Mouse (Mus musculus): Measurements from ENCODE around the gene Hist1h2ac.
"Not testable (repeated sequence)": the region's sequence is repeated elsewhere in the genome, so short reads cannot be mapped to it uniquely, and the experiment has no call there.

Hist1h2ac gene

GRCm38 (mm10) chr13:23683755-23684281, at the start of gene Hist1h2ac, which contains the start of gene Hist1h2bc:
TSS of gene Hist1h2ac (minus strand) at chr13:23683948.
TSS of gene Hist1h2bc (plus strand) at chr13:23684199.
- DNase-seq, result peak; percentile 96

DNA sequence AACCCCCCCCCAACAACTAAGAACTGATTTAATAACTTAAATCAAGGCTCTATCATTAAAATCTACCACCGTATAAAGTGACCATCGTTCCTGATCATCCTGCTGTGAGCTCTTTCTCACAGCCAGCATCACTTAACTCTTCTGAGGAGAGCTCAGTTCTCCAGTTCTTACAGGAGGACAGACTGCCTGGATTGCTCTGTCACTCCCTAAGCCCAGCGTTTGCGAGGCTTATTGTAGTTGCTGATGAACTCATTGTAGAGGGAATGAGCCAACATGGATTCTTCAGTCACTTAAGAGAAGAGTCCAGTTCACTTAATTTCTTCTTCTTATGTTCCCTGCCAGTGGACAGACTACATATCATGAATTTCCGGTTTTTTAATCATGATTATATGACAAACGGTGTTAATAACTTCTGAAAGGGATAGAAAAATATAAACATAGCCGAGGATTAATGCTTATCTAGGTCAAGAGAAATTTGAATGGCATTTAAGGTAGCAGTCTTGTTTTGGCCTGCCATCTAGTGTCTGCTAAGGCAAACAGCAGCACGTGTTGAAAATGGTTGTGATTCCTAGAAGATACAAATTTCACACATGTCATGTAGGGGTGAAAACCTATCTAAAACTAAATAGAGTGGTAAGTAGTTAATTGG, 48.5 kb upstream of the Hist1h2ac start:
- DNase-seq, result peak; percentile 70

DNA sequence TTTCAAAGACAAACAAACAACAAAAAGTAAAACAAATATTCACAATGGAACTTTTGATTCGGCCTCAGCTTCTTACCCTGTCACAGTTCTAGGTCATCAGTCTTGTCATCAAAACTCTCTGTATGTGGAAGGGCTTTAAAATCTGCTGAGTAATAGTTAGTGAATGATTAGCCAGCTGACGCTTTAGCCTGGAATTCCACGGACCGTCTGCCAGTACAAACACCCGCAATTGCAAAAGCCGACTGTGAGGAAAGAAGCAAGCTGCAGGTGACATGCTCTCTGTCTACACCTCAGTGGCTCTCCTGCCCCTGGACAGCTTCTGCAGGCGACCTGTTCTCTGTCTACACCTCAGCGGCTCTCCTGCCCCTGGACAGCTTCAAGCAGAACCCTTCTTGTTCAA, 46.7 kb upstream of the Hist1h2ac start:
- DNase-seq, result no peak

GRCm38 (mm10) chr13:23729706-23730105, 46.0 kb upstream of the Hist1h2ac start:
- DNase-seq, result no peak

- no peak for DNase-seq
These were observed 45.4 kb upstream of the Hist1h2ac start for GRCm38 (mm10) chr13:23729192-23729525.

- DNase-seq, result no peak
These were observed 44.9 kb upstream of the Hist1h2ac start for GRCm38 (mm10) chr13:23728472-23729191.

- DNase-seq, result no peak
These were observed 41.5 kb upstream of the Hist1h2ac start for GRCm38 (mm10) chr13:23725213-23725612.

DNA sequence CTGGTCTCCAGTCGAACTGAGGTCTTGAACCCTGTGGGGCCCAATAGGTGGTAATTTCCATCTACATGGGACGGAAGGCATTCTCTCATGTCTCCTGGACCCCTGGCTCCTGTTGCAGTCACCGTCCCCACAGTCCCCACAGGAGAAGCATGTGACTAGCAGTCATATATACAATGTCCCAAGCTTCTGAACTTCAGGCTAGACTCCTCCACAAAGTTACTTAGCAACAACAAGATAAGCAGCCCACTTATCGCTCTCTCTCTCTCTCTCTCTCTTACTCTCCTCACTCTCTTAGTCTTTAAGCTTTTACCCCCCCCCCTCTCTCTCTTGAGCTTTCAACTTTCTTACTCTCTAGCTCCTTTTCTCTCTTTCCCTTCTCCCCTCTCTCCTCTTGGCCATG, 40.5 kb upstream of the Hist1h2ac start:
- DNase-seq, result no peak

GRCm38 (mm10) chr13:23717593-23718245, 34.0 kb upstream of the Hist1h2ac start:
- not testable (repeated sequence) for DNase-seq

GRCm38 (mm10) chr13:23717176-23717575, 33.4 kb upstream of the Hist1h2ac start:
- DNase-seq, result no peak

DNA sequence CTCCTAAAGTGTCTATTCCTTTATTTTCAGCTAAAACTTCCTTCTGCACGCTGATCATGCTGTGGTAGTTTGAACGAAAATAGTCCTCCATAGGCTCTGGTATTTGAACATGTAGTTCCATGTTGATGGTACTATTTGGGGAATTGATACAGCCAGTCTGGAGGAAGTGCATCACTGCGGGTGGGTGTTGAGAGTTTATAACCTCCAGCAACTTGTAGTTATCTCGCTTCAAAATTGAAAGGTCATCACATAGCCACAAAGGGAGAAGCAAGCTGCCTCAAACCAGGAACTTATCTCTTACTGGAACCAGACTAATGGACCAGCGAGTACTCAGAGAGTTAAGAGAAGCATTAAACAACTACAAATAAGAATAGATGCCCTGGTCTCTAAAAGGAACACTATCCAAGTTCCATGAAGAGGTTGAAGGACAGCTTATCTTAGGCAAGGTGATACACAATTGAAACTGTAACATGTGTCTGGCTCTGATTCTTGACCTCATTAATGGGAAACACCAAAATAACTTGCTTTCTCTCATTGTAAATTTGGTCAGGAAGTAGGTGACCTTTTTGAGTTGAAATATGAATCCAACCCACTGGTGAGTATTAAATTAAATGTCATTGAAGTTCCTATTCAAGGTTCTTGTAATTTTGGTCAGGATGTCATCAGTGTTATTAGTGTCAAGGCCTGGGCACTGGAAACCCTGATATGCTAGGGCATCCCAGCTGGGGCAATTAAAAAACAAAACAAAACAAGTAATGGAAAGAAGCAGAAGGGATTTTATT, 32.7 kb upstream of the Hist1h2ac start:
- DNase-seq, result no peak

GRCm38 (mm10) chr13:23710374-23711089, 26.8 kb upstream of the Hist1h2ac start, which contains the start of gene Hfe:
TSS of gene Hfe (minus strand) at chr13:23710854.
- DNase-seq, result peak; percentile 67

- DNase-seq, result peak; percentile 37
These were observed 26.1 kb upstream of the Hist1h2ac start for GRCm38 (mm10) chr13:23709714-23710373.

DNA sequence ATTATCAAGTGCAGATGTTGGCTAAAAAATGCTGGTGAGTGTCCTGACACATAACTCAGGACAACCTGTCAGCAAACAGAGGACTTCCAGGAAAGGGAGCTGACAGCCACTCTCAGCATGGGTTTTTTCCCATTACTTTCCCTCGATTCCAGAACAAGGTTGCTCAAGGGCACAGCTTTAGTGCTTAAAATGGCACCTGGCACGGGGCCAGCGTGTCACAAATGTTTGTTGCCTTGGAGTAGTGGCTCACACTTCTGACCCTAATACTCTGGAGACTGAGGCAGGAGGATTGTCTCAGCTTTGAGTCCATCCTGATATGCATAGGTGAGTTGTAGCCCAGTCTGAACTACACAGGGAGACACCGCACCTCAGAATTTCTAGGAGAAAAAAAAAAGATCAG, 24.9 kb upstream of the Hist1h2ac start:
- no peak for DNase-seq

- no peak for DNase-seq
These were observed 24.3 kb upstream of the Hist1h2ac start for GRCm38 (mm10) chr13:23708041-23708440.

- DNase-seq, result no peak
These were observed 23.0 kb upstream of the Hist1h2ac start for GRCm38 (mm10) chr13:23706771-23707170.

GRCm38 (mm10) chr13:23705751-23706356, 22.1 kb upstream of the Hist1h2ac start:
- DNase-seq, result no peak

- not testable (repeated sequence) for DNase-seq
These were observed 19.1 kb upstream of the Hist1h2ac start for GRCm38 (mm10) chr13:23702801-23703200.

- DNase-seq, result no peak
These were observed 18.5 kb upstream of the Hist1h2ac start for GRCm38 (mm10) chr13:23702220-23702619.

DNA sequence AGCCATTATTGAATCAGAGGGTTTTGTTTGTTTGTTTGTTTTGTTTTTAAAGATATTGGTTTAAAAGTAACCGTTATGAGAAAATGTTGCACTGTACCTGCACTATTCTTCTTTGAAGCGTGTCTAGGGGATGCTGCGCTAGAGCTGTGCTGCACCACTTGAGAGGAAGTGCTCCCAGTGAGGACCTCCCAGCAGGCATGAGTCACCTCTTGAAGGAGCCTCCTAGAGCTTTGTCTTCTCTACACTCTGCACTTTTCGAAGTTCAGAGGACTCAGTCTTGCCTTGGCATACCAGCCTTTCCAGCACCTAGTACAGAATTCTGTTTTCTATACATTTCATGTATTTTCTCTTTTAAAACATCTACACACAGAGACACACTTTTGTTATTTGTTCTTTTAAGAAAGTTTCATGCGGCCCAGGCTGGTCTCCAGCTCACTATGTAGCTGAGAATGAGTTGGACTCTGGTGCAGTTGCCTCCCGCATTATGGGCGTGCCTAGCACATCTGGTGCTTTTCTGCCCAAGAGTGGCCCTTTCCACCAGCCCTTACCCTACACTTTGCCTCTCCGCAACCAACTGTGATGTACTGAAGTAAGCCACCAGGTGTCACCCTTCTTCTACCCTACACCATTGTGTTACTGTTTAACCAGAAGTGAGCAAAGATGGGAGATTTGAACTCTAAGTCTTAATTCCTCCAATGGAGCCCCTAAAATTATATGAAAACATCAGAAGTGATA, 17.2 kb upstream of the Hist1h2ac start:
- DNase-seq, result peak; percentile 84
